Comparison of ENCODE assay signal across 8 mouse cellular contexts in genomic region chr8:123411781-123412327, GRCm38 (mm10). TPM values are rescaled to one million over a fixed set of nuclear protein-coding genes. Genes with fewer than 3 reads are reported as not detected.
A peak's percentile ranks its signal among the peaks of the same experiment; 100 is the strongest.
DNase-seq lines count a peak whose midpoint lies in the region; ATAC-seq and TF ChIP-seq lines count a peak whose summit lies in the region.

No protein-coding gene starts in this region.

- no peak for TF ChIP-seq CTCF in lung, postnatal 0 days (IDR thresholded peaks at IDR 0.05)

- no peaks in the 10 kb centered on the region for H3K9me3 ChIP-seq in lung, embryonic 16.5 days (ENCODE audit: control insufficient read depth, low read length)
- H3K9me3 ChIP-seq in lung, postnatal 0 days (ENCODE audit: low read length) = no peaks in the 10 kb centered on the region
- H3K9me3 ChIP-seq in hindbrain, embryonic 14.5 days (ENCODE audit: control insufficient read depth, low read length) = no peaks in the 10 kb centered on the region

- H3K4me2 ChIP-seq in lung, embryonic 16.5 days (ENCODE audit: low read depth, low read length) = peak overlapping the region; percentile 38
- H3K4me2 ChIP-seq in lung, postnatal 0 days (replicated peaks; ENCODE audit: low read depth, low read length) = no peak overlapping the region
- H3K4me2 ChIP-seq in hindbrain, embryonic 14.5 days (replicated peaks) = peak overlapping the region; percentile 92
- peak overlapping the region; percentile 79 for H3K4me2 ChIP-seq in myocyte (ENCODE audit: low read depth)

- TF ChIP-seq POLR2A in myocyte (IDR thresholded peaks at IDR 0.05; ENCODE audit: insufficient read length, low read depth) = no peak

- peak overlapping the region; percentile 16 for H3K4me3 ChIP-seq in lung, embryonic 16.5 days (ENCODE audit: low read length)
- H3K4me3 ChIP-seq in lung, postnatal 0 days (ENCODE audit: low read depth, low read length) = no peak overlapping the region
- peak overlapping the region; percentile 75 for H3K4me3 ChIP-seq in hindbrain, embryonic 14.5 days (replicated peaks; ENCODE audit: low read length)
- H3K4me3 ChIP-seq in myocyte = peak overlapping the region; percentile 40

- peak overlapping the region; percentile 35 for H3ac ChIP-seq in myocyte (ENCODE audit: control insufficient read depth, insufficient read length)

- H3K27ac ChIP-seq in lung, embryonic 16.5 days (ENCODE audit: low read length) = no peak overlapping the region
- no peak overlapping the region for H3K27ac ChIP-seq in lung, postnatal 0 days (ENCODE audit: low read length)
- peak overlapping the region; percentile 99 for H3K27ac ChIP-seq in hindbrain, embryonic 14.5 days

- peak; percentile 28 to 48 for DNase-seq in adrenal gland, adult (ENCODE audit: inconsistent age in 2 of 2, low spot score in 1 of 2)
- DNase-seq in adrenal gland, adult 18-20 months (ENCODE audit: low spot score in 2 of 2) = no peak
- DNase-seq in lung, postnatal 0 days (ENCODE audit: low spot score) = no peak
- peak; percentile 46 for DNase-seq in hindbrain, embryonic 14.5 days (ENCODE audit: low spot score)
- DNase-seq in kidney, postnatal 36 days = no peak
- DNase-seq in frontal cortex, adult 2 months (ENCODE audit: extremely low spot score in 1 of 2, low spot score in 1 of 2) = no peak

- H3K9ac ChIP-seq in lung, embryonic 16.5 days (ENCODE audit: low read length) = no peak overlapping the region
- no peak overlapping the region for H3K9ac ChIP-seq in lung, postnatal 0 days (replicated peaks; ENCODE audit: low read depth)
- H3K9ac ChIP-seq in hindbrain, embryonic 14.5 days = peak overlapping the region; percentile 99

- TF ChIP-seq EP300 in lung, postnatal 0 days (IDR thresholded peaks at IDR 0.05) = no peak

- no peak for ATAC-seq in lung, embryonic 16.5 days (ENCODE audit: low read depth)
- no peak for ATAC-seq in lung, postnatal 0 days
- ATAC-seq in hindbrain, embryonic 14.5 days (ENCODE audit: low FRiP score) = peak; percentile 26

- 12% methylated on average over 16 of the region's 16 CpGs for WGBS in lung, embryonic 16.5 days
- WGBS in lung, postnatal 0 days = 11% methylated on average over 16 of the region's 16 CpGs
- WGBS in hindbrain, embryonic 14.5 days = 2% methylated on average over 15 of the region's 16 CpGs

- H3K79me2 ChIP-seq in myocyte (ENCODE audit: control insufficient read depth, insufficient read depth) = peaks cover 9% of the 10 kb centered on the region

- H3K27me3 ChIP-seq in lung, embryonic 16.5 days (ENCODE audit: control insufficient read depth, insufficient read depth, low read depth, low read length) = peaks cover 53% of the 10 kb centered on the region
- H3K27me3 ChIP-seq in lung, postnatal 0 days (replicated peaks; ENCODE audit: insufficient read depth, low read length) = peaks cover 32% of the 10 kb centered on the region
- H3K27me3 ChIP-seq in hindbrain, embryonic 14.5 days (ENCODE audit: control insufficient read depth, insufficient read depth, low read length) = no peaks in the 10 kb centered on the region
- H3K27me3 ChIP-seq in myocyte (ENCODE audit: control insufficient read depth, insufficient read depth, insufficient read length) = no peaks in the 10 kb centered on the region

- no peaks in the 10 kb centered on the region for H3K36me3 ChIP-seq in lung, embryonic 16.5 days (ENCODE audit: control insufficient read depth, insufficient read depth, low read length)
- no peaks in the 10 kb centered on the region for H3K36me3 ChIP-seq in lung, postnatal 0 days (ENCODE audit: insufficient read depth, low read length)
- H3K36me3 ChIP-seq in hindbrain, embryonic 14.5 days (replicated peaks; ENCODE audit: control insufficient read depth, insufficient read depth) = peaks cover 6% of the 10 kb centered on the region; the same call in 1 of the 2 replicates
- no peaks in the 10 kb centered on the region for H3K36me3 ChIP-seq in myocyte (ENCODE audit: control insufficient read depth, insufficient read depth)

- H3K4me1 ChIP-seq in lung, embryonic 16.5 days (replicated peaks; ENCODE audit: control insufficient read depth, insufficient read depth, low read length) = no peaks in the 10 kb centered on the region
- no peaks in the 10 kb centered on the region for H3K4me1 ChIP-seq in lung, postnatal 0 days (ENCODE audit: insufficient read depth, low read depth, low read length)
- peaks cover 35% of the 10 kb centered on the region for H3K4me1 ChIP-seq in hindbrain, embryonic 14.5 days (replicated peaks; ENCODE audit: control insufficient read depth, insufficient read depth, low read length)

TF ChIP-seq in myocyte, 11 proteins besides CTCF, POLR2A, EP300 and RAD21:
- TF ChIP-seq MYOD1 (IDR thresholded peaks at IDR 0.05; ENCODE audit: control insufficient read depth in 1 of 3, insufficient read length in 2 of 3, low read depth in 2 of 3) (no peak), USF1 (IDR thresholded peaks at IDR 0.05; ENCODE audit: low read depth) (no peak), CEBPB (IDR thresholded peaks at IDR 0.05; ENCODE audit: insufficient read depth, poor library complexity, severe bottlenecking) (no peak), SRF (IDR thresholded peaks at IDR 0.05; ENCODE audit: control insufficient read depth, insufficient read length, low read depth) (no peak), MAX (IDR thresholded peaks at IDR 0.05; ENCODE audit: low read depth) (no peak)
TF ChIP-seq in myocyte: peak in this region for 0.

RNA-seq across cellular contexts. Expression of gene Tubb3, which starts 0.6 kb away (rescaled TPM):
- total RNA-seq in adrenal gland, adult 18-20 months (2021) = 1 to 10 TPM; 2.0 to 8.2 TPM
- 5.8 and 11.0 TPM in 2 replicates for polyA plus RNA-seq in lung, embryonic 16.5 days (2015; fragmentation: Nextera tagmentation; extraction: Ambion mirVana)
- 0.42 and 0.58 TPM in 2 replicates for polyA plus RNA-seq in lung, postnatal 0 days (2015; fragmentation: Nextera tagmentation; extraction: Ambion mirVana)
- polyA plus RNA-seq in hindbrain, embryonic 14.5 days (2014; fragmentation: Nextera tagmentation; extraction: Ambion mirVana) = 1,715 and 1,766 TPM in 2 replicates
- 85.5 TPM for polyA plus RNA-seq in myocyte (2012; fragmentation: generic; extraction: Trizol)
- 668 and 684 TPM in 2 replicates for polyA plus RNA-seq in frontal cortex, adult 2 months (2012; rRNA removed)

RNA-seq across cellular contexts. Expression of gene Mc1r, which starts 4.9 kb away (rescaled TPM):
- not detected for total RNA-seq in adrenal gland, adult 18-20 months (2021)
- polyA plus RNA-seq in lung, embryonic 16.5 days (2015; fragmentation: Nextera tagmentation; extraction: Ambion mirVana) = not detected in 2 replicates
- not detected in 2 replicates for polyA plus RNA-seq in lung, postnatal 0 days (2015; fragmentation: Nextera tagmentation; extraction: Ambion mirVana)
- 0.10 and 0.21 TPM in 2 replicates for polyA plus RNA-seq in hindbrain, embryonic 14.5 days (2014; fragmentation: Nextera tagmentation; extraction: Ambion mirVana)
- 0.02 TPM for polyA plus RNA-seq in myocyte (2012; fragmentation: generic; extraction: Trizol)
- 0.04 and 0.06 TPM in 2 replicates for polyA plus RNA-seq in frontal cortex, adult 2 months (2012; rRNA removed)

RNA-seq across cellular contexts. Expression of gene Def8, which starts 11.5 kb away (rescaled TPM):
- 10 to 100 TPM; 22.9 to 24.4 TPM for total RNA-seq in adrenal gland, adult 18-20 months (2021)
- polyA plus RNA-seq in lung, embryonic 16.5 days (2015; fragmentation: Nextera tagmentation; extraction: Ambion mirVana) = 26.3 and 28.0 TPM in 2 replicates
- 11.2 and 11.6 TPM in 2 replicates for polyA plus RNA-seq in lung, postnatal 0 days (2015; fragmentation: Nextera tagmentation; extraction: Ambion mirVana)
- 45.3 and 52.2 TPM in 2 replicates for polyA plus RNA-seq in hindbrain, embryonic 14.5 days (2014; fragmentation: Nextera tagmentation; extraction: Ambion mirVana)
- 19.6 TPM for polyA plus RNA-seq in myocyte (2012; fragmentation: generic; extraction: Trizol)
- polyA plus RNA-seq in frontal cortex, adult 2 months (2012; rRNA removed) = 41.5 and 41.8 TPM in 2 replicates

RNA-seq across cellular contexts. Expression of gene Tcf25, which starts 38.3 kb away (rescaled TPM):
- total RNA-seq in adrenal gland, adult 18-20 months (2021) = 100 to 1,000 TPM; 218 to 255 TPM
- polyA plus RNA-seq in lung, embryonic 16.5 days (2015; fragmentation: Nextera tagmentation; extraction: Ambion mirVana) = 149 TPM in 2 replicates
- 133 and 144 TPM in 2 replicates for polyA plus RNA-seq in lung, postnatal 0 days (2015; fragmentation: Nextera tagmentation; extraction: Ambion mirVana)
- 371 and 380 TPM in 2 replicates for polyA plus RNA-seq in hindbrain, embryonic 14.5 days (2014; fragmentation: Nextera tagmentation; extraction: Ambion mirVana)
- polyA plus RNA-seq in myocyte (2012; fragmentation: generic; extraction: Trizol) = 177 TPM
- 583 and 605 TPM in 2 replicates for polyA plus RNA-seq in frontal cortex, adult 2 months (2012; rRNA removed)

Comparison
In these comparisons a context has a peak if more than half of its experiments do, and no peak if none do; other contexts are left out.
1. DNase-seq: peak in adrenal gland, adult (2 of 2) and hindbrain, embryonic 14.5 days (single experiment); none in adrenal gland, adult 18-20 months (0 of 2), lung, postnatal 0 days (single experiment), kidney, postnatal 36 days (0 of 2) and frontal cortex, adult 2 months (0 of 2).